Mouse (Mus musculus) telencephalon, adult 2 months (tissue): ENCODE data around the gene Cdh4.

Experiments
- DNase-seq: peaks from one replicate; pipeline ENCODE4 v3.0.0-alpha.2; 2011; ENCODE audit warnings: low read depth, low spot score

The Cdh4 gene

GRCm38 (mm10) chr2:179591661-179592060 is 149.4 kb downstream of the Cdh4 start:
- DNase-seq, result no peak

GRCm38 (mm10) chr2:179595013-179595412 is 152.8 kb downstream of the Cdh4 start:
- no peak for DNase-seq

- peak; percentile 58 for DNase-seq
Observed at GRCm38 (mm10) chr2:179598886-179599285, 156.7 kb downstream of the Cdh4 start.

- DNase-seq, result no peak
Observed at GRCm38 (mm10) chr2:179599886-179600285, 157.7 kb downstream of the Cdh4 start.

GRCm38 (mm10) chr2:179600347-179600746 is 158.1 kb downstream of the Cdh4 start:
- no peak for DNase-seq

- DNase-seq, result no peak
Observed at GRCm38 (mm10) chr2:179601167-179601566, 158.9 kb downstream of the Cdh4 start.

- DNase-seq, result no peak
Observed at GRCm38 (mm10) chr2:179604746-179605145, 162.5 kb downstream of the Cdh4 start.

GRCm38 (mm10) chr2:179605255-179605654 is 163.0 kb downstream of the Cdh4 start:
- no peak for DNase-seq

GRCm38 (mm10) chr2:179606341-179606740 is 164.1 kb downstream of the Cdh4 start:
- no peak for DNase-seq

- DNase-seq, result no peak
Observed at GRCm38 (mm10) chr2:179615906-179616305, 173.7 kb downstream of the Cdh4 start.

GRCm38 (mm10) chr2:179623643-179624473 is 181.6 kb downstream of the Cdh4 start:
- DNase-seq, result no peak

GRCm38 (mm10) chr2:179627563-179627962 is 185.3 kb downstream of the Cdh4 start:
- no peak for DNase-seq

- no peak for DNase-seq
Observed at GRCm38 (mm10) chr2:179630720-179631119, 188.5 kb downstream of the Cdh4 start.

GRCm38 (mm10) chr2:179640576-179641301 is 198.5 kb downstream of the Cdh4 start:
- no peak for DNase-seq

GRCm38 (mm10) chr2:179648573-179649263 is 206.5 kb downstream of the Cdh4 start:
- DNase-seq, result peak; percentile 23

GRCm38 (mm10) chr2:179649370-179649769 is 207.1 kb downstream of the Cdh4 start:
- DNase-seq, result no peak

- DNase-seq, result no peak
Observed at GRCm38 (mm10) chr2:179650168-179650567, 207.9 kb downstream of the Cdh4 start.

GRCm38 (mm10) chr2:179655506-179655905 is 213.3 kb downstream of the Cdh4 start:
- DNase-seq, result no peak

- no peak for DNase-seq
Observed at GRCm38 (mm10) chr2:179659254-179659653, 217.0 kb downstream of the Cdh4 start.

GRCm38 (mm10) chr2:179661998-179662714 is 219.9 kb downstream of the Cdh4 start:
- DNase-seq, result no peak

- no peak for DNase-seq
Observed at GRCm38 (mm10) chr2:179662739-179663138, 220.5 kb downstream of the Cdh4 start.

- no peak for DNase-seq
Observed at GRCm38 (mm10) chr2:179663652-179664051, 221.4 kb downstream of the Cdh4 start.
